Mouse (Mus musculus) embryo, embryonic 11.5 days (tissue): ENCODE results near the gene Mrgprx2.
"Not testable (repeated sequence)": the region's sequence is repeated elsewhere in the genome, so short reads cannot be mapped to it uniquely, and the experiment has no call there.

ENCODE experiments used
- DNase-seq: peaks from one replicate; pipeline ENCODE4 v3.0.0-alpha.2; 2012; ENCODE audit warnings: low read depth, low spot score

The Mrgprx2 gene

GRCm38 (mm10) chr7:48499221-48499620, at the start of gene Mrgprx2:
TSS of gene Mrgprx2 (minus strand) at chr7:48499321.
- DNase-seq, result no peak

- DNase-seq, result no peak
Measured at GRCm38 (mm10) chr7:48456242-48456641, 42.9 kb downstream of the Mrgprx2 start, which contains the start of gene Mrgprb1. TSS of gene Mrgprb1 (minus strand) at chr7:48456342.

GRCm38 (mm10) chr7:48436581-48436980, 62.5 kb downstream of the Mrgprx2 start:
- DNase-seq, result no peak

- not testable (repeated sequence) for DNase-seq
Measured at GRCm38 (mm10) chr7:48435936-48436335, 63.2 kb downstream of the Mrgprx2 start.
